Mouse (Mus musculus) ES-E14 (cell line): ENCODE measurements around the gene Prpsap1. TPM values are rescaled to one million over a fixed set of nuclear protein-coding genes. Genes with fewer than 3 reads are reported as not detected.
A peak's percentile ranks its signal among the peaks of the same experiment; 100 is the strongest.

Experiments used
- DNase-seq: peaks from one replicate; pipeline ENCODE4 v3.0.0-alpha.2; 2013; ENCODE audit warnings: low read depth, low spot score
- H3K27ac ChIP-seq: 2 replicates; pipeline ENCODE4 v1.5.1; 2012; ENCODE audit warnings: low read depth, mild to moderate bottlenecking, low read length, moderate library complexity, mixed read lengths; ENCODE audit not compliant: poor library complexity, insufficient read depth, severe bottlenecking
- H3K36me3 ChIP-seq: 2 replicates; pipeline ENCODE4 v1.6.1; 2012; ENCODE audit warnings: mild to moderate bottlenecking, low read length, moderate library complexity, mixed read lengths; ENCODE audit not compliant: control insufficient read depth, poor library complexity, insufficient read depth, severe bottlenecking
- H3K4me1 ChIP-seq, 2 experiments: fragments of 150-350 bp in 1 of 2; sonication (generic) in 1 of 2; 2 replicates each; pipeline ENCODE4 v1.6.1; 2012; ENCODE audit warnings: low read length in 2 of 2, mild to moderate bottlenecking in 1 of 2, mixed read lengths in 1 of 2; ENCODE audit not compliant: control insufficient read depth in 2 of 2, insufficient read depth in 2 of 2, poor library complexity in 1 of 2
- H3K4me3 ChIP-seq, 2 experiments: fragments of 150-350 bp in 1 of 2; sonication (generic) in 1 of 2; 2 replicates each; pipeline ENCODE4 v1.5.1; 2012; ENCODE audit warnings: low read length in 2 of 2, low read depth in 1 of 2, mild to moderate bottlenecking in 1 of 2, mixed read lengths in 1 of 2; ENCODE audit not compliant: insufficient read depth in 1 of 2, poor library complexity in 1 of 2, severe bottlenecking in 1 of 2
- H3K9ac ChIP-seq: 2 replicates; pipeline ENCODE4 v1.6.1; 2012; ENCODE audit warnings: low read depth, mild to moderate bottlenecking, low read length, mixed read lengths; ENCODE audit not compliant: poor library complexity, insufficient read depth, severe bottlenecking
- H3K9me3 ChIP-seq: fragments of 150-350 bp; sonication (generic); 2 replicates; pipeline ENCODE4 v1.6.1; 2012; ENCODE audit warnings: low read depth, mild to moderate bottlenecking, low read length; ENCODE audit not compliant: control insufficient read depth, insufficient read depth
- CHD2 ChIP-seq: IDR thresholded peaks from 2 replicates; pipeline ENCODE4 v1.6.1; 2014; ENCODE audit warnings: mild to moderate bottlenecking, low read depth, low read length, inconsistent platforms
- HCFC1 ChIP-seq: IDR thresholded peaks from 2 replicates; pipeline ENCODE4 v1.6.1; 2012; ENCODE audit warnings: low read length, inconsistent platforms, borderline replicate concordance; ENCODE audit not compliant: insufficient read depth
- MAFK ChIP-seq: IDR thresholded peaks from 2 replicates; pipeline ENCODE4 v1.6.1; 2014; ENCODE audit warnings: mild to moderate bottlenecking, low read depth, low read length, inconsistent platforms; ENCODE audit not compliant: insufficient read depth
- ZC3H11A ChIP-seq: IDR thresholded peaks from 2 replicates; pipeline ENCODE4 v1.6.1; 2012; ENCODE audit warnings: low read depth, mild to moderate bottlenecking, inconsistent platforms, low read length, borderline replicate concordance
- ZNF384 ChIP-seq: IDR thresholded peaks from 2 replicates; pipeline ENCODE4 v1.6.1; 2012; ENCODE audit warnings: low read depth, low read length, inconsistent platforms
- in situ Hi-C, 2 experiments: fragments of 600-800 bp; cut with MboI; formaldehyde crosslinking; loops; one replicate each; pipeline ENCODE4 v1.15.1; 2025; ENCODE audit warnings: low sequenced_read_pairs in 2 of 2, inconsistent platforms in 1 of 2; ENCODE audit not compliant: unreplicated experiment in 2 of 2
- total RNA-seq: library from RNA; depleted of rRNA; stranded (reverse); fragments of 300-350 nt; gene quantifications from 2 replicates; pipeline ENCODE4 v1.2.3, GENCODE M21; 2012

Gene Prpsap1
- total RNA-seq, 1 experiment = 121 TPM

- TF ChIP-seq ZC3H11A (no peak), HCFC1 (no peak), CHD2 (no peak), MAFK (no peak), ZNF384 (no peak)
- no peaks in the 10 kb centered on the region for H3K9me3 ChIP-seq
- peak overlapping the region; percentile 78 to 97 for H3K4me3 ChIP-seq
- in situ Hi-C loops = no loop called here
- no peak for DNase-seq
- peak overlapping the region; percentile 63; the same call in 1 of the 2 replicates for H3K27ac ChIP-seq
- H3K9ac ChIP-seq = peak overlapping the region; percentile 84
- H3K4me1 ChIP-seq = peaks cover 15 to 27% of the 10 kb centered on the region in 2 experiments
- H3K36me3 ChIP-seq = peaks cover 34% of the 10 kb centered on the region
Observed at GRCm38 (mm10) chr11:116434967-116435752, 58.8 kb downstream of the Prpsap1 start.

GRCm38 (mm10) chr11:116434287-116434966 is 59.6 kb downstream of the Prpsap1 start:
- in situ Hi-C loops = no loop called here
- H3K4me1 ChIP-seq = peaks cover 19 to 28% of the 10 kb centered on the region in 2 experiments

GRCm38 (mm10) chr11:116433356-116434286 is 60.4 kb downstream of the Prpsap1 start, which contains the start of gene Ubald2:
Gene Ubald2 (plus strand): TSS chr11:116434094.
- TF ChIP-seq MAFK (no peak), ZNF384 (no peak), ZC3H11A (no peak), CHD2 (peak; percentile 85), HCFC1 (0 out of 2 replicates have a peak, but pooled peaks have one; percentile 24)
- DNase-seq = peak; percentile 98
- in situ Hi-C loops = no loop called here
- Histone ChIP-seq H3K9ac (peak within 1 kb of the TSS; percentile 84), H3K36me3 (peaks cover 27% of the 10 kb centered on the region), H3K27ac (peak within 1 kb of the TSS; percentile 63), H3K9me3 (no peaks in the 10 kb centered on the region), H3K4me3 (peak within 1 kb of the TSS; percentile 78 to 97), H3K4me1 (peaks cover 22 to 27% of the 10 kb centered on the region in 2 experiments)

More at GRCm38 (mm10) chr11:116434287-116434966, 59.6 kb downstream of the Prpsap1 start:
- Histone ChIP-seq H3K9ac (peak overlapping the region; percentile 84), H3K36me3 (peaks cover 32% of the 10 kb centered on the region), H3K4me3 (peak overlapping the region; percentile 78 to 97), H3K9me3 (no peaks in the 10 kb centered on the region), H3K27ac (peak overlapping the region; percentile 63)
- no peak for DNase-seq
- no peak for TF ChIP-seq HCFC1
- TF ChIP-seq MAFK = no peak
- no peak for TF ChIP-seq ZC3H11A
- TF ChIP-seq ZNF384 = no peak
- TF ChIP-seq CHD2 = no peak
